29 mouse cellular contexts compared by ENCODE assay signal in genomic region chr5:86630700-86631099, GRCm38 (mm10). TPM values are rescaled to one million over a fixed set of nuclear protein-coding genes. Genes with fewer than 3 reads are reported as not detected.
"Had no signal": no experiment of that assay in that cellular context is flagged by ENCODE, and none has a peak within 500 bp of the region (broad histone marks: within the 10 kb centered on the region; RNA-seq: fewer than 3 reads in every experiment).

No protein-coding gene starts in this region.

- DNase-seq: kidney, adult 9 months; kidney, postnatal 14 days; kidney, postnatal 4 days; liver, embryonic 13.5 days; lung, adult 2 months; lung, postnatal 14 days; lung, postnatal 4 days; midbrain, embryonic 14.5 days; right cerebral cortex, adult 18-20 months; right cerebral cortex, postnatal 14 days; right cerebral cortex, postnatal 4 days; thymus, postnatal 25 days had no signal

- H3K27ac ChIP-seq: liver, embryonic 13.5 days; neural tube, embryonic 12.5 days; neural tube, embryonic 15.5 days; stomach, postnatal 0 days had no signal

- H3K4me3 ChIP-seq: liver, embryonic 13.5 days; neural tube, embryonic 12.5 days; neural tube, embryonic 15.5 days had no signal

- H3K27me3 ChIP-seq: liver, embryonic 13.5 days; neural tube, embryonic 12.5 days; neural tube, embryonic 15.5 days had no signal

- H3K4me1 ChIP-seq: liver, embryonic 13.5 days; neural tube, embryonic 12.5 days; neural tube, embryonic 15.5 days had no signal

- H3K4me2 ChIP-seq: liver, embryonic 13.5 days; midbrain, embryonic 11.5 days; neural tube, embryonic 12.5 days; neural tube, embryonic 15.5 days had no signal

- H3K36me3 ChIP-seq: liver, embryonic 13.5 days; neural tube, embryonic 12.5 days; neural tube, embryonic 15.5 days had no signal

RNA-seq across cellular contexts. Expression of gene Tmprss11f, which starts 1.5 kb away (rescaled TPM):
- total RNA-seq: layer of hippocampus, adult 18-20 months; layer of hippocampus, postnatal 25 days; left cerebral cortex, adult 18-20 months; left cerebral cortex, postnatal 25 days; liver, adult 2 months; megakaryocyte progenitor cell, adult 5-6 weeks; megakaryocyte-erythroid progenitor cell, adult 5-6 weeks; midbrain, postnatal 0 days had no signal
- polyA plus RNA-seq: kidney, embryonic 16.5 days; limb, embryonic 11.5 days; liver, adult 2 months; liver, embryonic 13.5 days; liver, embryonic 16.5 days; lung, embryonic 16.5 days; midbrain, embryonic 14.5 days; midbrain, postnatal 0 days; neural tube, embryonic 12.5 days; neural tube, embryonic 15.5 days; thymus, postnatal 0 days had no signal

RNA-seq across cellular contexts. Expression of gene Tmprss11b, which starts 45.5 kb away (rescaled TPM):
- total RNA-seq: layer of hippocampus, adult 18-20 months; layer of hippocampus, postnatal 25 days; left cerebral cortex, adult 18-20 months; left cerebral cortex, postnatal 25 days; liver, adult 2 months; megakaryocyte progenitor cell, adult 5-6 weeks; megakaryocyte-erythroid progenitor cell, adult 5-6 weeks; midbrain, postnatal 0 days had no signal
- polyA plus RNA-seq: kidney, embryonic 16.5 days; limb, embryonic 11.5 days; liver, adult 2 months; liver, embryonic 13.5 days; liver, embryonic 16.5 days; lung, embryonic 16.5 days; midbrain, embryonic 11.5 days; midbrain, embryonic 14.5 days; midbrain, postnatal 0 days; neural tube, embryonic 12.5 days; neural tube, embryonic 15.5 days had no signal
